Mouse (Mus musculus) lung, embryonic 15.5 days (tissue): ENCODE data around the gene Mcrip2. TPM values are rescaled to one million over a fixed set of nuclear protein-coding genes. Genes with fewer than 3 reads are reported as not detected.

Source experiments
- ATAC-seq: fragments of 200-750 bp; cut with Nextera tagmentation; 2 replicates; pipeline ENCODE4 v1.8.0; 2017; ENCODE audit warnings: moderate number of reproducible peaks, borderline replicate concordance; ENCODE audit not compliant: low FRiP score, low TSS enrichment; ENCODE audit errors: extremely low read depth
- H3K27ac ChIP-seq: fragments of 300-500 bp; sonication (generic); 2 replicates; pipeline ENCODE4 v1.5.1; 2015; ENCODE audit warnings: moderate library complexity, mild to moderate bottlenecking, inconsistent platforms
- H3K27me3 ChIP-seq: fragments of 300-500 bp; sonication (generic); 2 replicates; pipeline ENCODE4 v1.6.1; 2015; ENCODE audit warnings: inconsistent platforms
- H3K36me3 ChIP-seq: fragments of 300-500 bp; sonication (generic); 2 replicates; pipeline ENCODE4 v1.6.1; 2015; ENCODE audit warnings: inconsistent platforms
- H3K4me1 ChIP-seq: fragments of 300-500 bp; sonication (generic); 2 replicates; pipeline ENCODE4 v1.6.1; 2015; ENCODE audit warnings: inconsistent platforms
- H3K4me2 ChIP-seq: fragments of 300-500 bp; sonication (generic); 2 replicates; pipeline ENCODE4 v1.6.1; 2015; ENCODE audit warnings: inconsistent platforms, mild to moderate bottlenecking, moderate library complexity
- H3K4me3 ChIP-seq: fragments of 300-500 bp; sonication (generic); 2 replicates; pipeline ENCODE4 v1.5.1; 2015; ENCODE audit warnings: mild to moderate bottlenecking, inconsistent platforms
- H3K9ac ChIP-seq: fragments of 300-500 bp; sonication (generic); 2 replicates; pipeline ENCODE4 v1.6.1; 2015; ENCODE audit warnings: inconsistent platforms
- H3K9me3 ChIP-seq: fragments of 300-500 bp; sonication (generic); 2 replicates; pipeline ENCODE4 v1.6.1; 2016; ENCODE audit warnings: inconsistent platforms
- WGBS: fragments of 180-500 bp; shearing (Covaris S2); methylation state at CpG from one replicate; pipeline ENCODE4 v1.1.7; 2015; 5-methylcytosine and 5-hydroxymethylcytosine counted together
- polyA plus RNA-seq: library from polyadenylated mRNA; unstranded; fragments of >200 nt; fragmentation: Nextera tagmentation; extraction: Ambion mirVana; gene quantifications from 2 replicates; pipeline ENCODE4 v1.2.1, GENCODE M21; 2015

The Mcrip2 gene
- polyA plus RNA-seq, 1 experiment from 2014 or later = 18.1 TPM

DNA sequence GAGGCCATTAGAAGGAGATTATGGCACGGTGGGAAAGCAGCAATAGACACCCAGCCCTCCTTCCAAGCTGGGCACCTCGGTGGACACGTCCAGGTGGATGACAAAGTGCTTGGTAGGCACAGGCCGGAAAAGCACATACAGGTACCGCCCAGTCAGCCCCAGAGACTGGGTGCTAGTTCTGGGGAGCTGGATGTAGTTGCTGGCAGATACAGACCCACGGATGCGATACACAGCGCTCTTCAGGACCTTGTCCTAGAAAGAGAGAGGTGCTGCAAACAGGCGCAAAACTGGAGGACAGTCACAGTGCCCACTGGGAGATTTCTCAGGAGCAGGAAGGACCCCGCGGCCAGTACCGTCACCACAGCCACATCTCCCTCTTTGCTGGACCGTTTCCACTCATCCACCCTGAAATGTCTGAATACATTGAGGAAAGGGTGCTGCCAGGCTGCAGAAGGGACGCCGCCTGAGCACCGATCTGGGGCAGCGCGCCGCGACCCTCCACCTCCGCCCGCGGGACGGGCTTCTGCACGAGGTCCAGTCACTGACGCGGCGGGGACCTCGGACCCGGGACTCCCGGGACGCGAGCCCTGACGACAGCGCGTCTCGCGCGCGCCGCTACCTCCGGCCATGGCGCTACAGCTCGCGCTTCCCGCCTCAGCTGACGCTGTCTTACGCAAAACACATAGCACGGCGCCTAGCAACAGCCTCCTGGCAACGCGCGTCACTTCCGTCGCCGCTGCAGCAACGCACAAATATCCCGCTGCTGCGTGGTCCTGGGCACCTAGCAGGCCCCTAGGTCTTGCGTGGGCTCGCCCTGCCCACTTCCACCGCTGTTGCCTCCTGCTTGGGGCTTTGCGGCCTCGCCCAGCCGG is 7.5 kb downstream of the Mcrip2 start, which contains the start of gene Wdr90:
TSS of gene Wdr90 (minus strand) at position 670 of the 872 bp plus-strand sequence.
- Histone ChIP-seq H3K9ac (peak within 1 kb of the TSS; percentile 68), H3K4me3 (peak within 1 kb of the TSS; percentile 70), H3K4me2 (peak within 1 kb of the TSS; percentile 82), H3K9me3 (no peaks in the 10 kb centered on the region), H3K27me3 (no peaks in the 10 kb centered on the region), H3K36me3 (no peaks in the 10 kb centered on the region), H3K4me1 (peaks cover 16% of the 10 kb centered on the region), H3K27ac (peak within 1 kb of the TSS; percentile 62)
- WGBS = 3% methylated on average over 62 of the region's 65 CpGs
- peak; percentile 93 for ATAC-seq

DNA sequence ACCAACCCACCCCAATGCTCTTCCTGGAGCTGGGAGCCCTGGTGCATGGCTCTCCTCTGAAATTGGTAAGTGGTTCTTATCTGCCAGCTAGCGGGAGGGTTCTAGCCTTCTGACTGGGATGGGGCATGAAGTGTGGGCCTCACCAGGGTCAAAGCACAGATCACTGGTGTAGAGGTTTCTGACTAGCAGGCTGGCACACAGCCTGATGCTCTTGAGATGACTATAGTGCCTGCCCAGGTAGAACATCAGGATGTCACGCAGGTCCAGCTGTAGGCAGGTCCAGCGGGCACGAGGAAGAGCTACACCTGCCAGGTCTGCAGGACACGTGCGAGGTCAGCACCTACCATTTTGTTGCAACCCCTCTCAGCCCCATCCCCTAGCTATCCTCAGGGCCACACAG is 8.3 kb downstream of the Mcrip2 start:
- Histone ChIP-seq H3K27me3 (no peaks in the 10 kb centered on the region), H3K4me2 (peak overlapping the region; percentile 82), H3K9ac (peak overlapping the region; percentile 68; the same call in 1 of the 2 replicates), H3K9me3 (no peaks in the 10 kb centered on the region), H3K4me3 (peak overlapping the region; percentile 70; the same call in 1 of the 2 replicates), H3K4me1 (peaks cover 16% of the 10 kb centered on the region), H3K27ac (no peak overlapping the region), H3K36me3 (no peaks in the 10 kb centered on the region)
- 86% methylated on average over 6 of the region's 6 CpGs for WGBS
- no peak for ATAC-seq

DNA sequence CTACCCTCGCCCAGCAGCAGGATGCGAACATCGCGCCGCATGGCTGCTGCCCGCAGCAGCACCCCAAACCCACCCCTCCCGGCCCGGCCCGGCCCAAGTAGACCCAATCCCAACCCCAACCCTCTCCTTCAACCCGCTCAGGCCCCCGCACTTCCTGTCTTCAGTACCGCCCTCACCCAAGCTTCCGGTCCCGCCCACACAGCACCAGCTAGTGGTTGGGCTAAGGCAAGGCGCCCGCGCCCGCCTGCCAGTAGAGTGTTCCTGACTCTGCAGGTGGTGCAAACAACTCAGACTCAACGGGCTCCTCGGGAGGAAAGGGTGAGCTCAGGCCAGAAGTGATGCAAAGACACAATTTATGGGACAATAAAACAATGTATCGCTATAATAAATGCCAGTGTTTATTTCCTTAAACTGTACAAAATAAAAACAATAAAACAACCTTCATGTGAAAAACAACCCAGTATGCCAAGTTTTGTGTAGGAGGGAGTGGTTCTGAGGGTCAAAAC is 24.1 kb downstream of the Mcrip2 start, which contains the start of gene Rhot2:
TSS of gene Rhot2 (minus strand) at position 456 of the 506 bp plus-strand sequence.
- Histone ChIP-seq H3K36me3 (peaks cover 42% of the 10 kb centered on the region), H3K27me3 (no peaks in the 10 kb centered on the region), H3K4me3 (peak within 1 kb of the TSS; percentile 77), H3K9ac (peak within 1 kb of the TSS; percentile 78), H3K27ac (peak within 1 kb of the TSS; percentile 80), H3K9me3 (no peaks in the 10 kb centered on the region), H3K4me2 (peak within 1 kb of the TSS; percentile 82), H3K4me1 (peaks cover 15% of the 10 kb centered on the region)
- ATAC-seq = peak; percentile 94
- WGBS = under 1% methylated on average over 21 of the region's 21 CpGs

DNA sequence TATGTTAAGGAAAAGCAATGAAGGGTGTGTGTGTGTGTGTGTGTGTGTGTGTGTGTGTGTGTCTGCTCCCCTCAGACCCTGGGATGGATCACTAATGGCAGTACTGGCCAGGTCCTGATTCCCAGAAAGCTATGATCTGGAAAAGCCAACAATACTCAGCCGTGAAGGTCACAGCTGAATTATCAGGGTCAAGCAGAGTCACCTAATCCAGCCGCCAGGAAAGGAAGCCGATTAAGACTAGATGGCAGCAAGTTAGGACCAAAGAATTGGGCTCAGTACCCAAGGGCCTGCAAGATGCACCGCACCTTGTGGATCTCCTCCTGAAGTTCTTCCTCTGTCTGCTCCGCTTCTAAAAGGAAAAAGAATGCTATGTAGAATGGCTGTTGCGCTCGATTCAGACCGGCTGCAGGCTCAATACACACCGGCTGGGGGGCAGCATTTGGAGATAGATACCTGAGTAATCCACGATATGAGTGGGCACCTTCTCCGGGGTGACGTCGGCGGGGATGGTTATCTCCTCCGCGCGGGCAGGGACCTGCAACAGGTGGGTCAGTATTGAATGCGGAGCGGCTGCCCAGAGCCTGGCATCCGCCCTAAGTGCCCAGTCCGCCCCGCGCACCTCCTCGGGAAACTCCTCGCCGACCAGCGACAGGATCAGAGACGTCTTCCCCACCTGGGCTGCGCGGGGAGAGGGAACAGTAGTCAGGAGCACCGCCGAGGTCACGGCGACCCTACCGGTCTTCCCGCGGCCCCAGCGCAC is 24.7 kb downstream of the Mcrip2 start:
- ATAC-seq = no peak; the same call in 1 of the 2 replicates
- Histone ChIP-seq H3K4me1 (peaks cover 15% of the 10 kb centered on the region), H3K9ac (peak overlapping the region; percentile 78), H3K4me2 (peak overlapping the region; percentile 82), H3K36me3 (peaks cover 46% of the 10 kb centered on the region), H3K9me3 (no peaks in the 10 kb centered on the region), H3K4me3 (peak overlapping the region; percentile 77), H3K27me3 (no peaks in the 10 kb centered on the region), H3K27ac (peak overlapping the region; percentile 80)
- WGBS = 1% methylated on average over 38 of the region's 38 CpGs

DNA sequence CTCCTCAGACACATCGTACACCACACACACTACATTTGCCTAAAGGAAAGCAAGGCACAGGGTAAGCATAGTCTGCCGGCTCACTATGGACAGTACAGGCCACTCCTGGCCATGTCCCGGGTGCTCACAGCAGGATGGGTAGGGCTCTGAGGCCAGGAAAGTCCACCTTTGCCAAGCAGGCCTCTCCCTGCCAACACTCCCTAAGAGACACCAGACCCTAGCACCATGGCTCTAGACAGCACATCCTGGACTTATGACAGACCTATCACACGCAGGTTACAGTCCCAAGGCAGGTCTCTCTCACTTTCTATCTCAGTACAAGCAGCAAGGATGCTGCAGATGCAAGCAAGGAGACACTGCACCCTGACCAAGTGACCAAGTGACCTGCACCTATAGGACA is 25.4 kb downstream of the Mcrip2 start:
- Histone ChIP-seq H3K4me3 (peak overlapping the region; percentile 77), H3K36me3 (peaks cover 48% of the 10 kb centered on the region)
- 94% methylated on average over 4 of the region's 4 CpGs for WGBS

DNA sequence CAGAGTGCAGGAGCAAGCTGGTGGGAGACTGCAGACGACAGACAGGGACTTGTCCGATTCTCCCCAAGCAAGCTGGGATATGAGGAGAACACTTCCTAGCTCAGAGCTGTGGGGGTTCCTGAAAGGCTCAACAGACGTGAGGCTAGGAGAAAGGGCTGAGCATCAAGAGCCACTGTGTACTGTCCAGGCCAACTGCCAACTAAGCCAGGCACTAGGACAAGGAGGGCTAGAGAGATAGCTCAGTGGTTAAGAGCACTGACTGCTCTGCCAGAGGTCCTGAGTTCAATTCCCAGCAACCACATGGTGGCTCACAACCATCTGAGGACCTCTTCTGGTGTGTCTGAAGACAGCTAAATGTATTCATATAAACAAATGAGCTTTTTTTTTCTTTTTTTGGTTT is 26.1 kb downstream of the Mcrip2 start:
- H3K36me3 ChIP-seq = peaks cover 48% of the 10 kb centered on the region
- H3K27ac ChIP-seq = no peak overlapping the region
- H3K9me3 ChIP-seq = no peaks in the 10 kb centered on the region
- no peak for ATAC-seq
- WGBS = 75% methylated on average over 3 of the region's 3 CpGs
- no peak overlapping the region for H3K4me2 ChIP-seq
- no peaks in the 10 kb centered on the region for H3K27me3 ChIP-seq
- no peak overlapping the region for H3K4me3 ChIP-seq
- peaks cover 15% of the 10 kb centered on the region for H3K4me1 ChIP-seq
- H3K9ac ChIP-seq = no peak overlapping the region

More for the DNA sequence above, 25.4 kb downstream of the Mcrip2 start:
- H3K9me3 ChIP-seq = no peaks in the 10 kb centered on the region
- no peak overlapping the region for H3K27ac ChIP-seq
- no peaks in the 10 kb centered on the region for H3K27me3 ChIP-seq
- H3K9ac ChIP-seq = no peak overlapping the region
- peaks cover 15% of the 10 kb centered on the region for H3K4me1 ChIP-seq
- no peak for ATAC-seq
- H3K4me2 ChIP-seq = peak overlapping the region; percentile 82

DNA sequence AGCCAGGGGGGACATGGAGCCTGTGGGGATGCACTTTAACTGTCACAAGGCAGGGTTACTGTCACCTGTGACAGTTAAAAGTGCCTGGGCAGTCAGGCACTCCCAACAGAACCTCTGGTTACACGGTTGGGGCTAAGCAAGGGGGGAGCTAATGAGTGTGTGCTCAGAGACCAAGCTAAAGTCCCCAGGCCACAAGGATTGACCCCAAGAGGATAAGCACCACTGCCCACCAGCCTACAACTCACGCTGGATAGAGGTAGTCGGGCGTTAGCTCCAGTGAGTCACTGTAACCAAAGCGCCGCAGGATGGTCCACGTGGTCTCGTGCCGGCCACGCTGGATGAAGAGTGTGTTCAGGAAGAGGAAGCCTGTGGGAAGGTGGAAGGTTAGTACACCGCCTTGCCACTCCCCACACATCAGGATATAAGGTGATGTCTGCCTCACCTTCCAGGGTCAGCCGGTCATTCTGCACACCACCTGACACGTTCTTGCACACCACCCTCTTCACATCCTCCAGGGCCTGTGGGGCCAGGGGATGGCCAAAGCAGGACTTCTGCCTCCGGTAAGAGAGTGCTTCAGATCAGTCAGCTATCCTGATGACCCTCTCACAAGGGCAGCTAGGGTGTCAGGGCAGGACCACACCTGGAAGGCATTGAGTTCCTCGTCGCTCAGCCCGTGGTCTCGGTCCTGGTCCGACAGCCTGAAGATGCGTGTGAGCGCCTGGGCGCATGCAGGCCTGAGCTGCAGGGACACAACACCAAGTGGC is 27.3 kb downstream of the Mcrip2 start, which contains the start of gene Gm20683:
TSS of gene Gm20683 (minus strand) at position 647 of the 764 bp plus-strand sequence.
- H3K9me3 ChIP-seq = no peaks in the 10 kb centered on the region
- H3K4me2 ChIP-seq = no peak within 1 kb of the TSS
- peaks cover 40% of the 10 kb centered on the region for H3K36me3 ChIP-seq
- H3K9ac ChIP-seq = no peak within 1 kb of the TSS
- WGBS = 90% methylated on average over 22 of the region's 22 CpGs
- H3K4me1 ChIP-seq = peaks cover 27% of the 10 kb centered on the region
- ATAC-seq = no peak
- no peak within 1 kb of the TSS for H3K27ac ChIP-seq
- H3K27me3 ChIP-seq = no peaks in the 10 kb centered on the region
- no peak within 1 kb of the TSS for H3K4me3 ChIP-seq

DNA sequence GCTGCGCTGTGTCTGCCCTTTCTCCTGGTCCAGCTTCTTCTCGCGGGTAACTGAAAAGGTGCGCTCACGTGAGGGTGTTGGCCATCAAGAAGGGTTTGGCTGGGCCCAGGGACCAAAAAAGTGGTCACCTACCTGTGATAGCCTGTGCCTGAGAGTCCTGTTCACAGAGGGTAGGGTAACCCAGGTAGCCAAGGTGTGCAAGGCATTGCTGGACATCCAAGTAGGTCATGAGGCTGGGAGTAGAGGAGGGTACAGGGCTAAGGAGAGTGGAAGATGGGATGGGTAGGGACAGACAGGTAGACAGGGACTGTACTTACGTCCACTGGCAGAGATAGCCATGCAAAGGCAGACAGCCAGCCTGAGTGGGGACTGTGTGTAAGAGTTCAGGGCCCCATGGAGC is 28.0 kb downstream of the Mcrip2 start:
- H3K27me3 ChIP-seq = no peaks in the 10 kb centered on the region
- WGBS = 96% methylated on average over 6 of the region's 6 CpGs
- no peak overlapping the region for H3K27ac ChIP-seq
- no peak overlapping the region for H3K9ac ChIP-seq
- no peak overlapping the region for H3K4me3 ChIP-seq
- H3K4me1 ChIP-seq = peaks cover 34% of the 10 kb centered on the region
- no peak overlapping the region for H3K4me2 ChIP-seq
- peaks cover 40% of the 10 kb centered on the region for H3K36me3 ChIP-seq
- no peak for ATAC-seq
- H3K9me3 ChIP-seq = no peaks in the 10 kb centered on the region

DNA sequence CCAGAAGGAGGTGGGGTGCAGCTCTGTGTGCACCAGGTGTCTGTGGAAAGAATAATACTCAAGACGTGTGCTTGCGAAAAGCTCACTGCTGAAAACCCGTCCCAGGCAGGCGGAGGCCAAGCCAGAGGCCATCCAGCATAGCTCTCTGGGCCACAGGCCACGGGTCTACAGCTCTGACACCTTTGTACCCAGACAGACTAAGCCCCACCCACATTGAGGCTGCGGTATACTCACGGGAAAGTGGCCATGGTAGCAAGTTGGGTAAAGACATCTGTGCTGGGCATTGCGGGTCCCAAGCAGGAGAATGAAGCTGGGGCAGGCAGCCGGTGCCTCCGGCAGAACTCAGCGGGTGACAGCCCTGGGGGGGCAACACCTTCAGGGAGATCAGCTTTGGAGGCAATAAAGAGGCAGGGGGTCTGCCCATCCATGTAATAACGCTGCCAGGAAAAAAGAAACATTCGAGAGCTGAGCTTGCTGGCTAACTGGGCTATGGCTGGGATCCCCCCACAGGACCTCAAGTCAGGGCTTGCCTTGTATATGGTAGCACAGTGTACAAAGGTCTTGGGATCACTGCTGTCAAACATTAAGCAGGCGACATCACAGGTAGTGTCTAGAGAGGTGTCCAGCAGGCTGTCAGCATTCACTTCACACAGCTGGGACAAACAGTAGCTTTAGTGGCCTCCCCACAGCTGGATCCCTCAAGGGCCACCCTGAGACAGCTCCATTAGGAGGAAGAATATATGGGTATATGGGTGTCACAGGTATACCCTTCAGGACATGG is 28.9 kb downstream of the Mcrip2 start:
- H3K27me3 ChIP-seq = no peaks in the 10 kb centered on the region
- H3K36me3 ChIP-seq = peaks cover 40% of the 10 kb centered on the region
- no peak overlapping the region for H3K9ac ChIP-seq
- no peak overlapping the region for H3K27ac ChIP-seq
- no peak for ATAC-seq
- peaks cover 40% of the 10 kb centered on the region for H3K4me1 ChIP-seq
- WGBS = 81% methylated on average over 14 of the region's 14 CpGs
- no peak overlapping the region for H3K4me3 ChIP-seq
- no peak overlapping the region for H3K4me2 ChIP-seq
- no peaks in the 10 kb centered on the region for H3K9me3 ChIP-seq

DNA sequence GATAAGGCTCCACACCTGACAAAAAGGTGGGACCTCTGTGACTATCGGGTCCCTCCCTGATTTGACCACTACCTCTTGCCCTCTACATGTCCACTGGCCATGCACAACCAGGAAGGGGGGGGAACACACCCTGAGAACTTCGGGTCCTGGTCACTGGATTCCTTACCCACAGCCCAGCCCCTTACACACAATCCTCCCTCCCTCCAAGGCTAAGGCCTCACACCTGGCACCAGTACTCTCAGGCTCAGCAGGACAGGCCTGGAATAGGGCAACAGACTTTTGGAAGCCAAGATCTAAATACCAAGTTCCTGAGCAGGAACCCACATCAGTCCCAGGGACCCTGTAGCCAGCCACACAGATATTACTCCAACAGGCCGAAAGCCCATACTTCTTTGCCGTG is 29.7 kb downstream of the Mcrip2 start:
- H3K9me3 ChIP-seq = no peaks in the 10 kb centered on the region
- H3K27ac ChIP-seq = no peak overlapping the region
- peaks cover 40% of the 10 kb centered on the region for H3K36me3 ChIP-seq
- WGBS = 77% methylated on average over 4 of the region's 4 CpGs
- no peaks in the 10 kb centered on the region for H3K27me3 ChIP-seq
- ATAC-seq = no peak
- peaks cover 46% of the 10 kb centered on the region for H3K4me1 ChIP-seq
- no peak overlapping the region for H3K4me2 ChIP-seq
- H3K4me3 ChIP-seq = no peak overlapping the region
- no peak overlapping the region for H3K9ac ChIP-seq
